Mouse (Mus musculus) G1E (cell line): ENCODE data around the gene Sorl1. TPM values are rescaled to one million over a fixed set of nuclear protein-coding genes. Genes with fewer than 3 reads are reported as not detected.

Source experiments
- ATAC-seq: 2 replicates; pipeline ENCODE4 v1.8.0; 2016; ENCODE audit warnings: mild to moderate bottlenecking; ENCODE audit not compliant: insufficient number of reproducible peaks, poor library complexity, low FRiP score, severe bottlenecking; ENCODE audit errors: extremely low read depth
- DNase-seq: peaks from one replicate; pipeline ENCODE4 v3.0.0; 2012; ENCODE audit warnings: low spot score
- H3K27me3 ChIP-seq: 2 replicates; pipeline ENCODE4 v1.6.1; 2012; ENCODE audit warnings: mild to moderate bottlenecking, low read length, inconsistent platforms; ENCODE audit not compliant: insufficient read depth
- H3K36me3 ChIP-seq: replicated peaks from 2 replicates; pipeline ENCODE3; 2012; ENCODE audit warnings: mild to moderate bottlenecking, inconsistent platforms
- H3K4me1 ChIP-seq: 2 replicates; pipeline ENCODE4 v1.6.1; 2012; ENCODE audit warnings: low read depth, low read length, inconsistent platforms, mixed read lengths; ENCODE audit not compliant: insufficient read depth
- H3K4me3 ChIP-seq: 2 replicates; pipeline ENCODE4 v1.5.1; 2012; ENCODE audit warnings: low read depth, mild to moderate bottlenecking, inconsistent platforms, low read length, moderate library complexity, mixed read lengths
- H3K9me3 ChIP-seq: replicated peaks from 2 replicates; pipeline ENCODE4 v1.6.1; 2012; ENCODE audit warnings: inconsistent platforms
- CTCF ChIP-seq: IDR thresholded peaks from 2 replicates; pipeline ENCODE4 v1.5.1; 2012; ENCODE audit warnings: low read depth, low read length, inconsistent platforms, mixed read lengths
- GATA1 ChIP-seq: IDR thresholded peaks from 2 replicates; pipeline ENCODE4 v1.6.1; 2012; ENCODE audit warnings: borderline replicate concordance, low read length, inconsistent platforms, mixed read lengths
- GATA2 ChIP-seq: IDR thresholded peaks from 2 replicates; pipeline ENCODE4 v1.6.1; 2012; ENCODE audit warnings: low read depth, low read length, inconsistent platforms, borderline replicate concordance
- POLR2AphosphoS5 ChIP-seq: IDR thresholded peaks from 2 replicates; pipeline ENCODE4 v1.6.1; 2012; ENCODE audit warnings: low read depth, low read length, inconsistent platforms; ENCODE audit not compliant: insufficient replicate concordance
- TAL1 ChIP-seq: conservative IDR thresholded peaks from 2 replicates; pipeline ENCODE4 v1.6.1; 2012; ENCODE audit warnings: low read depth, low read length, inconsistent platforms, mixed read lengths
- polyA plus RNA-seq: library from polyadenylated mRNA; stranded (reverse); fragments of >175 nt; gene quantifications from 2 replicates; pipeline ENCODE4 v1.2.3, GENCODE M21; 2012
- total RNA-seq, 2 experiments: library from RNA; stranded (forward) in 1 of 2; stranded (reverse) in 1 of 2; fragments of 200-1000 nt in 1 of 2; fragments of >200 nt in 1 of 2; fragmentation: Nextera tagmentation in 1 of 2; gene quantifications; 2 replicates each; pipeline ENCODE4 v1.2.3; 2014 to 2017

Sorl1 gene
- total and polyA plus RNA-seq, 3 experiments = under 0.01 to 0.05 TPM; not detected in 1

- H3K36me3 ChIP-seq = no peaks in the 10 kb centered on the region
- DNase-seq (no peak), ATAC-seq (no peak)
- no peak overlapping the region for H3K4me3 ChIP-seq
- no peaks in the 10 kb centered on the region for H3K9me3 ChIP-seq
- TF ChIP-seq GATA1 (no peak), CTCF (no peak), TAL1 (no peak), GATA2 (no peak), POLR2AphosphoS5 (no peak)
- no peaks in the 10 kb centered on the region for H3K4me1 ChIP-seq
- no peaks in the 10 kb centered on the region for H3K27me3 ChIP-seq
Observed at GRCm38 (mm10) chr9:42146463-42146862, 22.4 kb upstream of the Sorl1 start.

GRCm38 (mm10) chr9:42141549-42142210 lies 17.6 kb upstream of the Sorl1 start:
- TF ChIP-seq GATA1 (no peak), POLR2AphosphoS5 (no peak), GATA2 (no peak), TAL1 (no peak), CTCF (no peak)
- H3K27me3 ChIP-seq = no peaks in the 10 kb centered on the region
- no peaks in the 10 kb centered on the region for H3K9me3 ChIP-seq
- H3K4me1 ChIP-seq = no peaks in the 10 kb centered on the region
- ATAC-seq = no peak
- no peak overlapping the region for H3K4me3 ChIP-seq
- DNase-seq = no peak
- H3K36me3 ChIP-seq = no peaks in the 10 kb centered on the region

DNA sequence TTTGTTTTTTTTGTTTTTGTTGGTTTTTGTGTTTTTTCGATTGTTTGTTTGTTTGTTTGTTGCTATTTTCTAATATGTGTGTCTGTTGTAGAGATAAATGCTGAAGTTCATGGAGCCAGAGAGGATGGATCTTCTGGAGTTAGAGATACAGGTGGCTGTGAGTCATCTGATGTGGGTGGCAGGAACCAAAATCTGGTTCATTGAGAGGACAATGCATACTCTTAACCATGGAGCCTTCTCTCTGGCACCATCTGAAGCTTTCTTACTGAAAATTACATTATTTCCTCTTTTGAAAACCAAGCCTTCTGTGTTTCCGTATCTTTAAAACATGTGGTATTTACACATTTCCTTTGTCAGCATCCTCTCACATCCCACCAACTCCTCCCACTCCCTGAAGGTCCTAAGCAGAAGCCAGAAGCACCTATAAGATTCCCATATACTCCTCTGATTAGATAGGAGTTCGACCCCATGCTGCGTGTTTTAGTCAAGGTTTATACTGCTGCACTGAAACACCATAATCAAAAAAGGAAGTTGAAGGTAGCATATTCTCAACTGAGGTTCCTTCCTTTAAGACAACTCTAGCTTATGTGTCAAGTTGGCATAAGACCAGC lies 14.3 kb upstream of the Sorl1 start:
- TF ChIP-seq GATA1 (no peak), POLR2AphosphoS5 (no peak), CTCF (no peak), GATA2 (no peak), TAL1 (no peak)
- Histone ChIP-seq H3K36me3 (no peaks in the 10 kb centered on the region), H3K4me3 (no peak overlapping the region), H3K4me1 (no peaks in the 10 kb centered on the region), H3K9me3 (no peaks in the 10 kb centered on the region), H3K27me3 (no peaks in the 10 kb centered on the region)
- ATAC-seq = no peak
- DNase-seq = no peak

GRCm38 (mm10) chr9:42137578-42137977 lies 13.5 kb upstream of the Sorl1 start:
- no peak overlapping the region for H3K4me3 ChIP-seq
- no peaks in the 10 kb centered on the region for H3K9me3 ChIP-seq
- no peaks in the 10 kb centered on the region for H3K4me1 ChIP-seq
- no peaks in the 10 kb centered on the region for H3K27me3 ChIP-seq
- no peak for TF ChIP-seq GATA2
- TF ChIP-seq CTCF = no peak
- TF ChIP-seq GATA1 = no peak
- no peak for TF ChIP-seq POLR2AphosphoS5
- TF ChIP-seq TAL1 = no peak
- ATAC-seq = no peak
- no peak for DNase-seq
- no peaks in the 10 kb centered on the region for H3K36me3 ChIP-seq

- Histone ChIP-seq H3K4me3 (no peak overlapping the region), H3K4me1 (no peaks in the 10 kb centered on the region), H3K9me3 (no peaks in the 10 kb centered on the region), H3K36me3 (no peaks in the 10 kb centered on the region), H3K27me3 (no peaks in the 10 kb centered on the region)
- TF ChIP-seq POLR2AphosphoS5 (no peak), CTCF (no peak), GATA1 (no peak), GATA2 (no peak), TAL1 (no peak)
- ATAC-seq = no peak
- DNase-seq = no peak
Observed at GRCm38 (mm10) chr9:42130793-42131760, 7.0 kb upstream of the Sorl1 start.

DNA sequence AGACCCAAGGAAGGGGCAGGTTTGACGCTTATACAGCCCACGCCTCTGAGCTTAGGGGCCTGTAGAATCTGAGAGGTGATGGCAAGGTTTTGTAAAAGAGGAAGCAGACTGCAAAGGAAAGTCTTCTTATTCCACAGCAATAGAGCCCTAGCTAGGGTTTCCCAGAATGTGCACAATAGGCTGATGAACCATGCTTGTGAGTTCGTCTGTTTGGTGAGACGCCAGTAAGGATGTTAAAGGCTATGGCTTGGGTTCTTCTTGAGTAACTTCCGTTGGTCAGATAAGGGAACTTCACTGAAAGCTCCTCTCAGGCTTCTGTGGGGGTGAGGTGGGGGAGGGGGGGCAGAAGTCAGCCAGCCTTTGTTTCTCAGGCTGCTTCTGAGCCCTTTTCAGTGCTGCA lies 3.9 kb upstream of the Sorl1 start:
- TF ChIP-seq POLR2AphosphoS5 (no peak), GATA1 (no peak), GATA2 (no peak), CTCF (no peak), TAL1 (no peak)
- DNase-seq (no peak), ATAC-seq (no peak)
- no peak overlapping the region for H3K4me3 ChIP-seq
- H3K27me3 ChIP-seq = no peaks in the 10 kb centered on the region; the same call in 1 of the 2 replicates
- H3K9me3 ChIP-seq = peaks cover 8% of the 10 kb centered on the region
- H3K4me1 ChIP-seq = no peaks in the 10 kb centered on the region
- H3K36me3 ChIP-seq = no peaks in the 10 kb centered on the region
